Comparison of ENCODE assay signal across 23 mouse cellular contexts in genomic region chr4:129128582-129129338, GRCm38 (mm10). TPM values are rescaled to one million over a fixed set of nuclear protein-coding genes. Genes with fewer than 3 reads are reported as not detected.
A peak's percentile ranks its signal among the peaks of the same experiment; 100 is the strongest.
DNase-seq lines count a peak whose midpoint lies in the region; ATAC-seq and TF ChIP-seq lines count a peak whose summit lies in the region.
"Had no signal": no experiment of that assay in that cellular context is flagged by ENCODE, and none has a peak within 500 bp of the region (broad histone marks: within the 10 kb centered on the region; RNA-seq: fewer than 3 reads in every experiment).

No protein-coding gene starts in this region.

- ATAC-seq in limb, embryonic 12.5 days (ENCODE audit: insufficient number of reproducible peaks, insufficient read depth, low FRiP score, low TSS enrichment, low read depth) = no peak
- ATAC-seq in embryonic facial prominence, embryonic 13.5 days (ENCODE audit: insufficient number of reproducible peaks, insufficient read depth, low FRiP score, low TSS enrichment, low read depth) = no peak
- ATAC-seq in activated CD4-positive, CD25-positive, alpha-beta regulatory T cell, adult 4 months = no peak
- ATAC-seq: inflammation-experienced regulatory T-cells, adult 6 months had no signal

- TF ChIP-seq EP300 in MEL (IDR thresholded peaks at IDR 0.05; ENCODE audit: low read depth in 1 of 2, low read length in 2 of 2) = peak in 1 of 2 experiments; percentile 20; a peak in 1 of 4 replicates

- no peaks in the 10 kb centered on the region for H3K9me3 ChIP-seq in limb, embryonic 12.5 days
- no peaks in the 10 kb centered on the region for H3K9me3 ChIP-seq in limb, embryonic 10.5 days (replicated peaks)
- H3K9me3 ChIP-seq in MEL (replicated peaks; ENCODE audit: insufficient read depth, low read length) = no peaks in the 10 kb centered on the region
- H3K9me3 ChIP-seq in embryonic facial prominence, embryonic 13.5 days = no peaks in the 10 kb centered on the region
- H3K9me3 ChIP-seq: limb, embryonic 13.5 days; liver, embryonic 15.5 days; megakaryocyte, embryonic 14.5 days; stomach, embryonic 15.5 days had no signal

- no peak for TF ChIP-seq CTCF in MEL (IDR thresholded peaks at IDR 0.05 in 2 of 3, conservative IDR thresholded peaks at IDR 0.05 in 1 of 3; ENCODE audit: control insufficient read depth in 1 of 3, insufficient read depth in 1 of 3, low read depth in 2 of 3, low read length in 3 of 3, poor library complexity in 1 of 3, severe bottlenecking in 1 of 3)

- peak overlapping the region; percentile 50; the same call in 1 of the 2 replicates for H3K27ac ChIP-seq in limb, embryonic 12.5 days
- no peak overlapping the region for H3K27ac ChIP-seq in limb, embryonic 10.5 days
- H3K27ac ChIP-seq in MEL (ENCODE audit: control insufficient read depth, low read depth, low read length) = no peak overlapping the region
- H3K27ac ChIP-seq in embryonic facial prominence, embryonic 13.5 days = peak overlapping the region; percentile 16; the same call in 1 of the 2 replicates
- H3K27ac ChIP-seq: limb, embryonic 13.5 days; liver, embryonic 15.5 days; stomach, embryonic 15.5 days had no signal

- DNase-seq in frontal cortex, adult 2 months (ENCODE audit: extremely low spot score in 1 of 2, low spot score in 1 of 2) = peak; percentile 66 to 72
- DNase-seq in frontal cortex, postnatal 25 days (ENCODE audit: low spot score in 2 of 2) = no peak
- no peak for DNase-seq in limb, embryonic 10.5 days (ENCODE audit: low spot score)
- peak; percentile 36 for DNase-seq in MEL (ENCODE audit: low read depth, low spot score)
- DNase-seq in urinary bladder, postnatal 25 days (ENCODE audit: low spot score) = no peak
- DNase-seq: adrenal gland, postnatal 10 days; cerebellum, postnatal 14 days; gastrocnemius, postnatal 10 days; heart, postnatal 36 days; kidney, postnatal 10 days; lung, postnatal 10 days had no signal

- peaks cover 39% of the 10 kb centered on the region for H3K4me1 ChIP-seq in limb, embryonic 12.5 days (replicated peaks)
- H3K4me1 ChIP-seq in limb, embryonic 10.5 days = peaks cover 51% of the 10 kb centered on the region
- peaks cover 6 to 17% of the 10 kb centered on the region in 2 experiments; a peak in 3 of 4 replicates for H3K4me1 ChIP-seq in MEL (ENCODE audit: control insufficient read depth in 1 of 2, insufficient read depth in 2 of 2, low read length in 2 of 2)
- peaks cover 50% of the 10 kb centered on the region for H3K4me1 ChIP-seq in embryonic facial prominence, embryonic 13.5 days

- no peak overlapping the region for H3K4me3 ChIP-seq in limb, embryonic 12.5 days (replicated peaks)
- no peak overlapping the region for H3K4me3 ChIP-seq in limb, embryonic 10.5 days
- H3K4me3 ChIP-seq in MEL (ENCODE audit: control insufficient read depth in 1 of 2, insufficient read depth in 1 of 2, low read depth in 2 of 2, low read length in 2 of 2) = peak overlapping the region in 1 of 2 experiments; percentile 43; a peak in 3 of 4 replicates
- H3K4me3 ChIP-seq in embryonic facial prominence, embryonic 13.5 days = no peak overlapping the region
- H3K4me3 ChIP-seq: limb, embryonic 13.5 days; liver, embryonic 15.5 days; megakaryocyte, embryonic 14.5 days; myocyte; stomach, embryonic 15.5 days had no signal

- 64% methylated on average over 13 of the region's 13 CpGs for WGBS in limb, embryonic 12.5 days
- WGBS in limb, embryonic 10.5 days = 69% methylated on average over 13 of the region's 13 CpGs
- 50% methylated on average over 13 of the region's 13 CpGs for WGBS in embryonic facial prominence, embryonic 13.5 days

- H3K36me3 ChIP-seq in limb, embryonic 12.5 days = no peaks in the 10 kb centered on the region
- H3K36me3 ChIP-seq in limb, embryonic 10.5 days = no peaks in the 10 kb centered on the region
- H3K36me3 ChIP-seq in MEL (ENCODE audit: control insufficient read depth in 1 of 2, insufficient read depth in 2 of 2, low read length in 2 of 2) = peaks cover 0 to 3% of the 10 kb centered on the region in 2 experiments; a peak in 1 of 4 replicates
- no peaks in the 10 kb centered on the region for H3K36me3 ChIP-seq in embryonic facial prominence, embryonic 13.5 days
- H3K36me3 ChIP-seq: limb, embryonic 13.5 days; liver, embryonic 15.5 days; stomach, embryonic 15.5 days had no signal

- no peak for TF ChIP-seq POLR2A in MEL (IDR thresholded peaks at IDR 0.05; ENCODE audit: control insufficient read depth in 1 of 2, insufficient read depth in 1 of 2, low read depth in 1 of 2, low read length in 2 of 2, poor library complexity in 1 of 2)

- H3K79me2 ChIP-seq in MEL (ENCODE audit: control insufficient read depth, insufficient read depth, low read length, poor library complexity) = no peaks in the 10 kb centered on the region; the same call in 1 of the 2 replicates

- peaks cover 30% of the 10 kb centered on the region for H3K27me3 ChIP-seq in limb, embryonic 12.5 days
- H3K27me3 ChIP-seq in limb, embryonic 10.5 days (ENCODE audit: low read depth, poor library complexity, severe bottlenecking) = peaks cover 38% of the 10 kb centered on the region
- H3K27me3 ChIP-seq in MEL (ENCODE audit: control insufficient read depth in 1 of 2, insufficient read depth in 2 of 2, low read length in 2 of 2) = no peaks in the 10 kb centered on the region
- peaks cover 26% of the 10 kb centered on the region for H3K27me3 ChIP-seq in embryonic facial prominence, embryonic 13.5 days

- no peak overlapping the region for H3K4me2 ChIP-seq in limb, embryonic 12.5 days
- no peak overlapping the region for H3K4me2 ChIP-seq in embryonic facial prominence, embryonic 13.5 days
- H3K4me2 ChIP-seq: heart, embryonic 11.5 days; limb, embryonic 13.5 days; liver, embryonic 15.5 days; stomach, embryonic 15.5 days had no signal

- no peak for TF ChIP-seq RAD21 in MEL (IDR thresholded peaks at IDR 0.05; ENCODE audit: low read depth, low read length)

- H3K9ac ChIP-seq in limb, embryonic 12.5 days (replicated peaks) = no peak overlapping the region; the same call in 1 of the 2 replicates
- no peak overlapping the region; the same call in 1 of the 2 replicates for H3K9ac ChIP-seq in MEL (ENCODE audit: control insufficient read depth, low read depth, low read length, poor library complexity, severe bottlenecking)
- no peak overlapping the region for H3K9ac ChIP-seq in embryonic facial prominence, embryonic 13.5 days
- H3K9ac ChIP-seq: limb, embryonic 13.5 days; liver, embryonic 15.5 days; stomach, embryonic 15.5 days had no signal

TF ChIP-seq in MEL, 35 proteins besides CTCF, POLR2A, EP300 and RAD21 (continues in another document):
- TF ChIP-seq ZMIZ1 (IDR thresholded peaks at IDR 0.05; ENCODE audit: low read depth, low read length) = no peak
- TF ChIP-seq USF1 (IDR thresholded peaks at IDR 0.05; ENCODE audit: low read depth, low read length) = peak; percentile 88
- no peak for TF ChIP-seq GABPA (IDR thresholded peaks at IDR 0.05; ENCODE audit: low read depth, low read length)
- no peak for TF ChIP-seq RCOR1 (IDR thresholded peaks at IDR 0.05; ENCODE audit: low read depth, low read length)
- peak; percentile 62; the same call in 1 of the 2 replicates for TF ChIP-seq BHLHE40 (IDR thresholded peaks at IDR 0.05; ENCODE audit: borderline replicate concordance, low read depth, low read length)
- TF ChIP-seq SIN3A (IDR thresholded peaks at IDR 0.05; ENCODE audit: low read length) = peak; percentile 3; the same call in 1 of the 2 replicates
- TF ChIP-seq USF2 (IDR thresholded peaks at IDR 0.05; ENCODE audit: borderline replicate concordance in 1 of 2, insufficient read depth in 1 of 2, low read depth in 1 of 2, low read length in 2 of 2) = peak in 1 of 2 experiments; percentile 55; a peak in 2 of 4 replicates
- TF ChIP-seq JUND (IDR thresholded peaks at IDR 0.05; ENCODE audit: low read depth, low read length) = no peak
- no peak for TF ChIP-seq MAFK (IDR thresholded peaks at IDR 0.05; ENCODE audit: borderline replicate concordance, low read depth, low read length)
- TF ChIP-seq MYC (IDR thresholded peaks at IDR 0.05; ENCODE audit: low read depth, low read length) = no peak; the same call in 1 of the 2 replicates
- peak; percentile 74 for TF ChIP-seq MAX (IDR thresholded peaks at IDR 0.05; ENCODE audit: low read length)
- no peak for TF ChIP-seq TCF12 (IDR thresholded peaks at IDR 0.05; ENCODE audit: low read depth, low read length)

RNA-seq across cellular contexts. Expression of gene Hpca, which starts 6.9 kb away (rescaled TPM):
- 560 and 728 TPM in 2 replicates for polyA plus RNA-seq in frontal cortex, adult 2 months (2012; rRNA removed)
- polyA plus RNA-seq in limb, embryonic 12.5 days (2016; fragmentation: Nextera tagmentation; extraction: Ambion mirVana) = 0.55 and 0.83 TPM in 2 replicates
- 0.30 and 0.69 TPM in 2 replicates for polyA plus RNA-seq in limb, embryonic 10.5 days (2016; fragmentation: Nextera tagmentation; extraction: Ambion mirVana)
- total RNA-seq in MEL (2012; rRNA removed) = 0.39 and 0.59 TPM in 2 replicates
- 1 to 10 TPM in 1 of 2 experiments, not detected in 1; 1.1 TPM for polyA plus RNA-seq in MEL (2012; ENCODE audit: insufficient read depth in 1 of 2, insufficient read length in 2 of 2, low read depth in 1 of 2, low replicate concordance in 2 of 2, missing spikeins in 1 of 2)
- 2.7 and 3.1 TPM in 2 replicates for polyA plus RNA-seq in embryonic facial prominence, embryonic 13.5 days (2015; fragmentation: Nextera tagmentation; extraction: Ambion mirVana)
- not detected for polyA plus RNA-seq in activated CD4-positive, CD25-positive, alpha-beta regulatory T cell, adult 4 months (2017; shearing (Covaris generic))
- total RNA-seq: heart, postnatal 36 days had no signal
- polyA plus RNA-seq: C2C12; inflammation-experienced regulatory T-cells, adult 6 months had no signal

RNA-seq across cellular contexts. Expression of gene Fndc5, which starts 8.0 kb away (rescaled TPM):
- 82.9 and 90.1 TPM in 2 replicates for polyA plus RNA-seq in frontal cortex, adult 2 months (2012; rRNA removed)
- polyA plus RNA-seq in limb, embryonic 12.5 days (2016; fragmentation: Nextera tagmentation; extraction: Ambion mirVana) = 11.3 and 11.6 TPM in 2 replicates
- 2.0 and 2.6 TPM in 2 replicates for polyA plus RNA-seq in limb, embryonic 10.5 days (2016; fragmentation: Nextera tagmentation; extraction: Ambion mirVana)
- 15.5 and 15.8 TPM in 2 replicates for total RNA-seq in MEL (2012; rRNA removed)
- 100 to 1,000 TPM in 1 of 2 experiments, 10 to 100 TPM in 1; 35.9 to 123 TPM for polyA plus RNA-seq in MEL (2012; ENCODE audit: insufficient read depth in 1 of 2, insufficient read length in 2 of 2, low read depth in 1 of 2, low replicate concordance in 2 of 2, missing spikeins in 1 of 2)
- polyA plus RNA-seq in embryonic facial prominence, embryonic 13.5 days (2015; fragmentation: Nextera tagmentation; extraction: Ambion mirVana) = 4.7 and 4.8 TPM in 2 replicates
- under 1 TPM; 0.28 to 0.56 TPM for polyA plus RNA-seq in activated CD4-positive, CD25-positive, alpha-beta regulatory T cell, adult 4 months (2017; shearing (Covaris generic))

RNA-seq across cellular contexts. Expression of gene Tmem54, which starts 23.4 kb away (rescaled TPM):
- 0.32 TPM in 1 of 2 replicates, not detected in the other for polyA plus RNA-seq in frontal cortex, adult 2 months (2012; rRNA removed)
- 4.2 and 4.3 TPM in 2 replicates for polyA plus RNA-seq in limb, embryonic 12.5 days (2016; fragmentation: Nextera tagmentation; extraction: Ambion mirVana)
- 6.8 and 7.3 TPM in 2 replicates for polyA plus RNA-seq in limb, embryonic 10.5 days (2016; fragmentation: Nextera tagmentation; extraction: Ambion mirVana)
- not detected in 2 replicates for total RNA-seq in MEL (2012; rRNA removed)
- not detected for polyA plus RNA-seq in MEL (2012; ENCODE audit: insufficient read depth in 1 of 2, insufficient read length in 2 of 2, low read depth in 1 of 2, low replicate concordance in 2 of 2, missing spikeins in 1 of 2)
- polyA plus RNA-seq in embryonic facial prominence, embryonic 13.5 days (2015; fragmentation: Nextera tagmentation; extraction: Ambion mirVana) = 10.6 and 11.3 TPM in 2 replicates
- polyA plus RNA-seq in activated CD4-positive, CD25-positive, alpha-beta regulatory T cell, adult 4 months (2017; shearing (Covaris generic)) = not detected
- total RNA-seq: adrenal gland, postnatal 10 days; gastrocnemius, postnatal 10 days; heart, postnatal 36 days; layer of hippocampus, postnatal 10 days had no signal
- polyA plus RNA-seq: inflammation-experienced regulatory T-cells, adult 6 months had no signal

Comparison
In these comparisons a context has a peak if more than half of its experiments do, and no peak if none do; other contexts are left out.
1. DNase-seq: peak in frontal cortex, adult 2 months (2 of 2) and MEL (single experiment); none in frontal cortex, postnatal 25 days (0 of 2), limb, embryonic 10.5 days (single experiment) and urinary bladder, postnatal 25 days (single experiment).
2. H3K27ac ChIP-seq: peak in limb, embryonic 12.5 days (single experiment) and embryonic facial prominence, embryonic 13.5 days (single experiment); none in limb, embryonic 10.5 days (single experiment) and MEL (single experiment).
3. RNA of gene Hpca, which starts 6.9 kb away (polyA plus RNA-seq): 560 to 728 TPM in frontal cortex, adult 2 months; 2.7 to 3.1 TPM in embryonic facial prominence, embryonic 13.5 days, 1.1 TPM in MEL, 0.55 to 0.83 TPM in limb, embryonic 12.5 days, 0.30 to 0.69 TPM in limb, embryonic 10.5 days and not detected in activated CD4-positive, CD25-positive, alpha-beta regulatory T cell, adult 4 months; every median in the first group is over 100 times any median in the second.